Mouse (Mus musculus) MEL (cell line): ENCODE data around the gene Serpind1. TPM values are rescaled to one million over a fixed set of nuclear protein-coding genes. Genes with fewer than 3 reads are reported as not detected.

ENCODE experiments used
- DNase-seq: peaks from one replicate; pipeline ENCODE4 v3.0.0; 2011; ENCODE audit warnings: low read depth, low spot score
- H3K27ac ChIP-seq: 2 replicates; pipeline ENCODE4 v1.5.1; 2012; ENCODE audit warnings: low read depth, mild to moderate bottlenecking, control low read depth, low read length, moderate library complexity; ENCODE audit not compliant: control insufficient read depth
- H3K27me3 ChIP-seq, 2 experiments: fragments of 150-350 bp in 1 of 2; sonication (generic) in 1 of 2; 2 replicates each; pipeline ENCODE4 v1.6.1; 2012; ENCODE audit warnings: low read length in 2 of 2, mild to moderate bottlenecking in 2 of 2, improper control_type of control experiment in 1 of 2, moderate library complexity in 1 of 2; ENCODE audit not compliant: insufficient read depth in 2 of 2, control insufficient read depth in 1 of 2
- H3K36me3 ChIP-seq, 2 experiments: 2 replicates each; pipeline ENCODE4 v1.6.1; 2012 to 2014; ENCODE audit warnings: low read length in 2 of 2, improper control_type of control experiment in 1 of 2, inconsistent platforms in 1 of 2, mild to moderate bottlenecking in 1 of 2; ENCODE audit not compliant: insufficient read depth in 2 of 2, control insufficient read depth in 1 of 2
- H3K4me1 ChIP-seq, 2 experiments: fragments of 150-350 bp in 1 of 2; sonication (generic) in 1 of 2; 2 replicates each; pipeline ENCODE4 v1.6.1; 2012; ENCODE audit warnings: low read length in 2 of 2, improper control_type of control experiment in 1 of 2, mild to moderate bottlenecking in 1 of 2; ENCODE audit not compliant: insufficient read depth in 2 of 2, control insufficient read depth in 1 of 2
- H3K4me3 ChIP-seq, 2 experiments: fragments of 150-350 bp in 1 of 2; sonication (generic) in 1 of 2; 2 replicates each; pipeline ENCODE4 v1.5.1; 2012; ENCODE audit warnings: low read depth in 2 of 2, low read length in 2 of 2, mild to moderate bottlenecking in 2 of 2, moderate library complexity in 2 of 2, control low read depth in 1 of 2, improper control_type of control experiment in 1 of 2; ENCODE audit not compliant: control insufficient read depth in 1 of 2, insufficient read depth in 1 of 2
- H3K79me2 ChIP-seq: 2 replicates; pipeline ENCODE4 v1.6.1; 2012; ENCODE audit warnings: mild to moderate bottlenecking, low read length, moderate library complexity; ENCODE audit not compliant: control insufficient read depth, poor library complexity, insufficient read depth
- H3K9ac ChIP-seq: 2 replicates; pipeline ENCODE4 v1.6.1; 2012; ENCODE audit warnings: low read depth, mild to moderate bottlenecking, control low read depth, low read length, moderate library complexity; ENCODE audit not compliant: control insufficient read depth, poor library complexity, severe bottlenecking
- H3K9me3 ChIP-seq: fragments of 150-350 bp; sonication (generic); replicated peaks from 2 replicates; pipeline ENCODE4 v1.6.1; 2012; ENCODE audit warnings: mild to moderate bottlenecking, low read length, improper control_type of control experiment, moderate library complexity; ENCODE audit not compliant: insufficient read depth
- CHD1 ChIP-seq: IDR thresholded peaks from 2 replicates; pipeline ENCODE4 v1.6.1; 2012; ENCODE audit warnings: low read depth, mild to moderate bottlenecking, inconsistent platforms, low read length, improper control_type of control experiment
- CTCF ChIP-seq, 3 experiments: IDR thresholded peaks in 2 of 3; conservative IDR thresholded peaks in 1 of 3; 2 replicates each; pipeline ENCODE4 v1.5.1; 2011 to 2012; ENCODE audit warnings: low read length in 3 of 3, low read depth in 2 of 3, mild to moderate bottlenecking in 2 of 3, improper control_type of control experiment in 1 of 3, inconsistent platforms in 1 of 3, mixed read lengths in 1 of 3, moderate library complexity in 1 of 3; ENCODE audit not compliant: control insufficient read depth in 1 of 3, insufficient read depth in 1 of 3, poor library complexity in 1 of 3, severe bottlenecking in 1 of 3
- E2F4 ChIP-seq: IDR thresholded peaks from 2 replicates; pipeline ENCODE4 v1.6.1; 2011; ENCODE audit warnings: low read depth, low read length, improper control_type of control experiment, borderline replicate concordance
- ELF1 ChIP-seq: IDR thresholded peaks from 2 replicates; pipeline ENCODE4 v1.6.1; 2014; ENCODE audit warnings: low read depth, mild to moderate bottlenecking, inconsistent platforms, low read length, improper control_type of control experiment, moderate library complexity
- ETS1 ChIP-seq: IDR thresholded peaks from 2 replicates; pipeline ENCODE4 v1.6.1; 2012; ENCODE audit warnings: low read depth, mild to moderate bottlenecking, inconsistent platforms, low read length, improper control_type of control experiment, moderate library complexity
- GABPA ChIP-seq: IDR thresholded peaks from 2 replicates; pipeline ENCODE4 v1.6.1; 2012; ENCODE audit warnings: low read depth, mild to moderate bottlenecking, inconsistent platforms, low read length, improper control_type of control experiment, moderate library complexity
- MAFK ChIP-seq: IDR thresholded peaks from 2 replicates; pipeline ENCODE4 v1.6.1; 2011; ENCODE audit warnings: low read depth, mild to moderate bottlenecking, low read length, improper control_type of control experiment, borderline replicate concordance
- MAX ChIP-seq: IDR thresholded peaks from 2 replicates; pipeline ENCODE4 v1.6.1; 2011; ENCODE audit warnings: low read length, improper control_type of control experiment
- MXI1 ChIP-seq: IDR thresholded peaks from 2 replicates; pipeline ENCODE4 v1.6.1; 2011; ENCODE audit warnings: mild to moderate bottlenecking, low read depth, low read length, improper control_type of control experiment
- POLR2AphosphoS2 ChIP-seq: IDR thresholded peaks from 2 replicates; pipeline ENCODE4 v1.6.1; 2011; ENCODE audit warnings: low read length, improper control_type of control experiment
- POLR2AphosphoS5 ChIP-seq: IDR thresholded peaks from 2 replicates; pipeline ENCODE4 v1.6.1; 2012; ENCODE audit warnings: low read depth, borderline replicate concordance, mild to moderate bottlenecking, inconsistent platforms, low read length, moderate library complexity, mixed read lengths
- RAD21 ChIP-seq: IDR thresholded peaks from 2 replicates; pipeline ENCODE4 v1.6.1; 2011; ENCODE audit warnings: mild to moderate bottlenecking, low read depth, low read length, improper control_type of control experiment
- RCOR1 ChIP-seq: IDR thresholded peaks from 2 replicates; pipeline ENCODE4 v1.6.1; 2012; ENCODE audit warnings: low read depth, mild to moderate bottlenecking, inconsistent platforms, low read length, improper control_type of control experiment
- TCF12 ChIP-seq: IDR thresholded peaks from 2 replicates; pipeline ENCODE4 v1.6.1; 2014; ENCODE audit warnings: low read depth, mild to moderate bottlenecking, inconsistent platforms, low read length, improper control_type of control experiment, moderate library complexity
- ZKSCAN1 ChIP-seq: IDR thresholded peaks from 2 replicates; pipeline ENCODE4 v1.6.1; 2012; ENCODE audit warnings: low read depth, mild to moderate bottlenecking, inconsistent platforms, low read length, improper control_type of control experiment, moderate library complexity
- ZNF384 ChIP-seq: IDR thresholded peaks from 2 replicates; pipeline ENCODE4 v1.6.1; 2012; ENCODE audit warnings: low read depth, mild to moderate bottlenecking, inconsistent platforms, low read length, improper control_type of control experiment
- polyA plus RNA-seq, 2 experiments: library from polyadenylated mRNA; stranded (reverse) in 1 of 2; unstranded in 1 of 2; fragments of >175 nt in 1 of 2; fragments of >200 nt in 1 of 2; gene quantifications; 2 replicates each; pipeline versions ENCODE4 v1.2.1 to v1.2.4; 2012; ENCODE audit warnings: low replicate concordance in 2 of 2, low read depth in 1 of 2; ENCODE audit not compliant: insufficient read length in 2 of 2, insufficient read depth in 1 of 2, missing spikeins in 1 of 2
- total RNA-seq: library from RNA; depleted of rRNA; stranded (reverse); fragments of 300-350 nt; gene quantifications from 2 replicates; pipeline ENCODE4 v1.2.3, GENCODE M21; 2012

The Serpind1 gene
- total and polyA plus RNA-seq, 3 experiments, result not detected

DNA sequence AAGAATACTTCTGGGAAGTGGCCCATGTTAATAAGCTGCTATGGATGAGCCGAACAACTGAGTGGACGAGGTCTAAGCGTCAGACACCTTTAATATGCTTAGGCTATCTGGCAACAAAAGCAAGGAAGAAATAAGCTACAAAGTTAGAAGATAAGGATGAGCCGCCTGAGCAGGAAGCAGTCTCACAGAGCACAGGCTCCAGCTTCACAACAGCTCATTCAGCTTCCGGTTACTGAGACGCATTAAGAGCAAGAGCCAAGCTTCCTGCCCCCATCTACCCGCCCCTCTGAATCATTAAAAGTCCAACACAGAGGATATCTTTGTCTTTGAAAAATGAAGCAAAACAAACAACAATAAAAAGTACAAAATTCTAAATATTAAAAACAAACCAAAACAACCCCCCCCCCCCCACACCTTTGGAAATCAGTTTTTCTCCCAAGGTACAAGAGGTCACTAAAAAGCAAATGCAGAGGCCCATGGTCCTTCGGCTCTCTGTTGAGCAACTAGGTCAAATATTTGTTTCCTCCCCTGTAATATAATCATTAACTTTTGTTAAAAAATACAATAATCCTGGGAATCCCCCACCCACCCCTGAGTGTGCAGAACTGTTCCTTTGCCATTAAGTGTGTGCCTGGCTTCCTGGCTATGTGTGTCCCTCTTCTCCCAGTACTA is 14.1 kb downstream of the Serpind1 start:
- Histone ChIP-seq H3K4me1 (peaks cover 0 to 2% of the 10 kb centered on the region in 2 experiments; a peak in 3 of 4 replicates), H3K27ac (no peak overlapping the region), H3K79me2 (no peaks in the 10 kb centered on the region), H3K9me3 (no peaks in the 10 kb centered on the region), H3K4me3 (no peak overlapping the region), H3K9ac (no peak overlapping the region), H3K27me3 (no peaks in the 10 kb centered on the region), H3K36me3 (no peaks in the 10 kb centered on the region; a peak in 1 of 4 replicates)
- no peak for TF ChIP-seq ZKSCAN1
- TF ChIP-seq ELF1, result no peak
- no peak for TF ChIP-seq E2F4
- no peak for TF ChIP-seq GABPA
- no peak for TF ChIP-seq ETS1
- no peak for TF ChIP-seq POLR2AphosphoS5
- DNase-seq, result no peak

- no peak for TF ChIP-seq POLR2AphosphoS2
- no peak for TF ChIP-seq TCF12
- no peak for TF ChIP-seq RAD21
- TF ChIP-seq ETS1, result no peak
- no peak for TF ChIP-seq MAX
- no peak for TF ChIP-seq ZNF384
- TF ChIP-seq RCOR1, result no peak
- TF ChIP-seq CHD1, result no peak
- no peak for TF ChIP-seq MXI1
- no peak for TF ChIP-seq MAFK
- no peak for TF ChIP-seq CTCF (IDR thresholded peaks at IDR 0.05 in 2 of 3, conservative IDR thresholded peaks at IDR 0.05 in 1 of 3; ENCODE audit: control insufficient read depth in 1 of 3, insufficient read depth in 1 of 3, low read depth in 2 of 3, low read length in 3 of 3, poor library complexity in 1 of 3, severe bottlenecking in 1 of 3)
- TF ChIP-seq GABPA, result no peak
- Histone ChIP-seq H3K9ac (no peak overlapping the region), H3K27me3 (no peaks in the 10 kb centered on the region), H3K27ac (no peak overlapping the region), H3K79me2 (no peaks in the 10 kb centered on the region), H3K4me3 (no peak overlapping the region), H3K9me3 (no peaks in the 10 kb centered on the region), H3K36me3 (no peaks in the 10 kb centered on the region; a peak in 1 of 4 replicates), H3K4me1 (peaks cover 0 to 2% of the 10 kb centered on the region in 2 experiments; a peak in 3 of 4 replicates)
- DNase-seq, result no peak
Measured at GRCm38 (mm10) chr16:17345813-17346155, 14.6 kb downstream of the Serpind1 start.
